Mouse (Mus musculus): ENCODE measurements around the gene Tmprss11d. TPM values are rescaled to one million over a fixed set of nuclear protein-coding genes. Genes with fewer than 3 reads are reported as not detected.
A peak's percentile ranks its signal among the peaks of the same experiment; 100 is the strongest.

Gene Tmprss11d
- polyA plus RNA-seq, 1 experiment = not detected

DNA sequence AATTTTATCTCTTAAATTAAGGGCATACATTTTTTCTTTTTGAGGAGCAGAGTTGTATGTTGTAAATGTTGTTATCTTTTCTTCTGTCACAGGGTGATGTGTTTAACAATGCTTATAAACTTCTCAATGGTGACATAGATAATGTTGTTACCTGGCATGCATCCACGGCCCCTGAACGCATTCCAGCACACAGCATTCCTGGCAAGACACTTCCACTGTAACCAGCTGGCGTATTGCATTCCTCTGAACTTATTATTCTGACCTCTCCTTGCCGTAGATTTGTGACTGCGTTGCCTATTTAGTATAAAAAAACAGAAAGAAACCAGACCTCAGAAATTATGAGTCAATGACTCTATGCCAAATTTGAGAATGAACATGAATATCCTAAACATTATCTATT is 67.1 kb downstream of the Tmprss11d start:
- Histone ChIP-seq H3K4me2 (ENCODE audit: low read depth) (no peak overlapping the region), H3ac (ENCODE audit: control insufficient read depth, insufficient read length) (no peak overlapping the region), H3K79me2 (ENCODE audit: control insufficient read depth, insufficient read depth) (no peaks in the 10 kb centered on the region), H3K27me3 (ENCODE audit: control insufficient read depth, insufficient read depth, insufficient read length) (no peaks in the 10 kb centered on the region), H3K4me3 (no peak overlapping the region), H3K36me3 (ENCODE audit: control insufficient read depth, insufficient read depth) (no peaks in the 10 kb centered on the region)
- TF ChIP-seq POLR2AphosphoS2 (IDR thresholded peaks at IDR 0.05; ENCODE audit: insufficient read length, low read depth) (no peak), MYOD1 (IDR thresholded peaks at IDR 0.05; ENCODE audit: control insufficient read depth in 1 of 3, insufficient read length in 2 of 3, low read depth in 2 of 3) (peak in 1 of 3 experiments; percentile 29), TCF3 (IDR thresholded peaks at IDR 0.05; ENCODE audit: insufficient read length, low read depth) (no peak), USF1 (IDR thresholded peaks at IDR 0.05; ENCODE audit: low read depth) (no peak), POLR2A (IDR thresholded peaks at IDR 0.05; ENCODE audit: insufficient read length, low read depth) (no peak), SRF (IDR thresholded peaks at IDR 0.05; ENCODE audit: control insufficient read depth, insufficient read length, low read depth) (no peak), MAX (IDR thresholded peaks at IDR 0.05; ENCODE audit: low read depth) (no peak), TCF12 (IDR thresholded peaks at IDR 0.05; ENCODE audit: insufficient read depth, poor library complexity, severe bottlenecking) (no peak)

- H3K36me3 ChIP-seq (ENCODE audit: control insufficient read depth, insufficient read depth) = no peaks in the 10 kb centered on the region
- no peaks in the 10 kb centered on the region for H3K27me3 ChIP-seq (ENCODE audit: control insufficient read depth, insufficient read depth, insufficient read length)
- H3ac ChIP-seq (ENCODE audit: control insufficient read depth, insufficient read length) = no peak overlapping the region
- no peak overlapping the region for H3K4me3 ChIP-seq
- no peaks in the 10 kb centered on the region for H3K79me2 ChIP-seq (ENCODE audit: control insufficient read depth, insufficient read depth)
- H3K4me2 ChIP-seq (ENCODE audit: low read depth) = no peak overlapping the region
- TF ChIP-seq SRF (IDR thresholded peaks at IDR 0.05; ENCODE audit: control insufficient read depth, insufficient read length, low read depth) (no peak), CEBPB (IDR thresholded peaks at IDR 0.05; ENCODE audit: insufficient read depth, poor library complexity, severe bottlenecking) (no peak), E2F4 (IDR thresholded peaks at IDR 0.05; ENCODE audit: insufficient read depth) (no peak), POLR2AphosphoS2 (IDR thresholded peaks at IDR 0.05; ENCODE audit: insufficient read length, low read depth) (no peak), MYOG (IDR thresholded peaks at IDR 0.05; ENCODE audit: control insufficient read depth in 1 of 3, insufficient read depth in 1 of 3, insufficient read length in 2 of 3, low read depth in 2 of 3) (no peak), USF1 (IDR thresholded peaks at IDR 0.05; ENCODE audit: low read depth) (no peak), MAX (IDR thresholded peaks at IDR 0.05; ENCODE audit: low read depth) (no peak), REST (IDR thresholded peaks at IDR 0.05; ENCODE audit: insufficient read depth, insufficient read length) (no peak), MYOD1 (IDR thresholded peaks at IDR 0.05; ENCODE audit: control insufficient read depth in 1 of 3, insufficient read length in 2 of 3, low read depth in 2 of 3) (no peak)
These were observed 69.3 kb downstream of the Tmprss11d start for GRCm38 (mm10) chr5:86303877-86304276.

DNA sequence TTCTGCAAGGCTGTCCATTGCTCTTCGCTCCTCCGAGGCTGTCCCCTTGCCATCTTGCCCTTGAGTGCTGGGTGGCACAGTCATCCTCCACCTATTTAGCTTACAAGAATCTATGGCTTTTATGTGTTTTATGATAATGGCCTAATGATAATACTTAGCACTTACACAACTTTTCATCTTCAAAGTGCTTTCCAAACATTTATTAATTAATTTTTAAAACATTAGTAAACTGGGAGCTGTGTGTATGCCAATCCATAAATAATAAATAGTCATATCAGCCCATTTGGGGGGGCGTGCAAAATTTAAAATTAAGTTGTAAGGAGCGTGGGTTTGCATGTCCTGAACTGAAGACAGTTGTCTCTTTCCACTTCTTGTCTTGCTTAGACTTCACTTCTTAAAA is 84.0 kb downstream of the Tmprss11d start, which contains the start of gene Tmprss11c:
Tmprss11c (minus strand) TSS at position 101 of the 400 bp plus-strand sequence.
- H3K4me3 ChIP-seq = no peak within 1 kb of the TSS
- TF ChIP-seq POLR2AphosphoS2 (IDR thresholded peaks at IDR 0.05; ENCODE audit: insufficient read length, low read depth) (no peak), E2F4 (IDR thresholded peaks at IDR 0.05; ENCODE audit: insufficient read depth) (no peak), MYOD1 (IDR thresholded peaks at IDR 0.05; ENCODE audit: control insufficient read depth in 1 of 3, insufficient read length in 2 of 3, low read depth in 2 of 3) (no peak), TCF12 (IDR thresholded peaks at IDR 0.05; ENCODE audit: insufficient read depth, poor library complexity, severe bottlenecking) (no peak), USF1 (IDR thresholded peaks at IDR 0.05; ENCODE audit: low read depth) (no peak), REST (IDR thresholded peaks at IDR 0.05; ENCODE audit: insufficient read depth, insufficient read length) (no peak), TCF3 (IDR thresholded peaks at IDR 0.05; ENCODE audit: insufficient read length, low read depth) (no peak), SRF (IDR thresholded peaks at IDR 0.05; ENCODE audit: control insufficient read depth, insufficient read length, low read depth) (no peak), MYOG (IDR thresholded peaks at IDR 0.05; ENCODE audit: control insufficient read depth in 1 of 3, insufficient read depth in 1 of 3, insufficient read length in 2 of 3, low read depth in 2 of 3) (no peak), CEBPB (IDR thresholded peaks at IDR 0.05; ENCODE audit: insufficient read depth, poor library complexity, severe bottlenecking) (no peak), POLR2A (IDR thresholded peaks at IDR 0.05; ENCODE audit: insufficient read length, low read depth) (no peak), MAX (IDR thresholded peaks at IDR 0.05; ENCODE audit: low read depth) (no peak)
- H3K27me3 ChIP-seq (ENCODE audit: control insufficient read depth, insufficient read depth, insufficient read length) = no peaks in the 10 kb centered on the region
- no peaks in the 10 kb centered on the region for H3K79me2 ChIP-seq (ENCODE audit: control insufficient read depth, insufficient read depth)
- no peak within 1 kb of the TSS for H3ac ChIP-seq (ENCODE audit: control insufficient read depth, insufficient read length)
- no peaks in the 10 kb centered on the region for H3K36me3 ChIP-seq (ENCODE audit: control insufficient read depth, insufficient read depth)
- no peak within 1 kb of the TSS for H3K4me2 ChIP-seq (ENCODE audit: low read depth)

Other genes with a start within 250 kb of the Tmprss11d start
- 1.9 TPM for gene Uba6, start 200.6 kb downstream of the Tmprss11d start, polyA plus RNA-seq (2012; fragmentation: generic; extraction: Trizol)
- not detected for gene Gnrhr, start 175.5 kb downstream of the Tmprss11d start, polyA plus RNA-seq (2012; fragmentation: generic; extraction: Trizol)
- gene Tmprss11c, start 84.1 kb downstream of the Tmprss11d start, polyA plus RNA-seq (2012; fragmentation: generic; extraction: Trizol) = not detected
- not detected for gene Tmprss11a, start 95.6 kb upstream of the Tmprss11d start, polyA plus RNA-seq (2012; fragmentation: generic; extraction: Trizol)
- not detected for gene Tmprss11g, start 145.2 kb upstream of the Tmprss11d start, polyA plus RNA-seq (2012; fragmentation: generic; extraction: Trizol)